Mouse (Mus musculus): Measurements from ENCODE around the gene Vti1a. TPM values are rescaled to one million over a fixed set of nuclear protein-coding genes. Genes with fewer than 3 reads are reported as not detected.

The Vti1a gene
- total RNA-seq, 1 experiment from 2014 or later: 31.8 TPM

DNA sequence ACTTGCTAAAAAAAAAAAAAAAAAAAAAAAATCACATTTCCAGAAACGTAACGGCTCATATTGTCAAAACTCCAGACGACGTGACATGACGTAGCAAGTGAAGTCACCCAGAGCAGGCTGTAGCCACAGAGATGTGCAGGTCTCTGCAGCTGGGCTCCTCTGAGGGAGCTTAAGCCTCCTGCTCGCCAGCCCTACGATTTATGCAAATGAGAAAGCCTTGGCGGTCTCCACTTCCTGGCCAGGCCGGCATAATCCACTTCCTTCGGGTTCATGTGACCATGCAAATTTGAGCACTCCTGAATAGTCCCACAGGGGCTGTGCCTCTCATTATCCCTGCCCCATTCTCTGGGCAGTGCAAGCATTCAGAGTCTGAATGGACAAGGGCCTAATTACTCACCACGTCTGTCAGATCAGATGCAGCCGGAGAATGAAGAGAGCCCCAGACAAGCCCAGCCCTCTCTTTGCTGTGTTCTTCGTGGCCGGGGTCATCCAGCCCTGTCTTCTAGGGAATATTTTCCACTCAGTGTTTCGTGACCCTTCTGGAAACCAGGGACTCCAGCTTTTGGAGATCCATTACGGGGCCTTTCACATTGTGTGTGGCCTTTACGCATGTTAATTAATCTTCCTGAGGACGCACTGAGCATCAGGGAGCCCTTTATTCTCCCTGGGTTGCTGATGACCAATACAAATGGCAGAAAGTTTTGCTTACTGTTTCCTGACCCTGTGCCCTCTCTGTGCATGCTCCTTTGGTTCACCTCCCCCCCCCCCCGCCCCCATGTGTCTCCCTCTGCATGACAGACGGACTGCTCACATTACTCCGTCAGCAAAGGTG, 240.3 kb downstream of the Vti1a start:
- peak; percentile 93 to 97 for ATAC-seq (replicated peaks in 1 of 2; ENCODE audit: insufficient read depth in 1 of 2, low FRiP score in 2 of 2, low TSS enrichment in 1 of 2, low read depth in 1 of 2, poor library complexity in 2 of 2, severe bottlenecking in 2 of 2)

DNA sequence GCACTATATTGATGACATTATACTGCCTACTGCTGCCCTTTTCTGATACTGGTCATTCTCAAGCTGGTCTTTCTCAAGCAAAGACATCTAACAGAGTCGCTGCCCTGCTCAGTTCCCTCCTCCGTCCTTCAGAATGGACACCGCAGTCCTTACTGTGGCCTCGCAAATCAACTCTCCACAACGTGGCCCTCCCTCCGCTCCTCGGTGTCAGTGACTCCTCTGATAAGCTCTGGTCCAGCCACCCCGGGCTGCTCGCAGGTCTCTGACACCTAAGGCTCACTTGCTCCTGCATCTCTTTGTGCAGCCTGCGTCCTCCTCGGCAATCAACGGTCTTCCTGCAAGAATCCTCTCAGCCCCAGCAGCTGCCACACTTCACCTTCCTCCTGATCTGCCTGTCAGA, 243.2 kb downstream of the Vti1a start:
- ATAC-seq (replicated peaks in 1 of 2; ENCODE audit: insufficient read depth in 1 of 2, low FRiP score in 2 of 2, low TSS enrichment in 1 of 2, low read depth in 1 of 2, poor library complexity in 2 of 2, severe bottlenecking in 2 of 2): no peak

DNA sequence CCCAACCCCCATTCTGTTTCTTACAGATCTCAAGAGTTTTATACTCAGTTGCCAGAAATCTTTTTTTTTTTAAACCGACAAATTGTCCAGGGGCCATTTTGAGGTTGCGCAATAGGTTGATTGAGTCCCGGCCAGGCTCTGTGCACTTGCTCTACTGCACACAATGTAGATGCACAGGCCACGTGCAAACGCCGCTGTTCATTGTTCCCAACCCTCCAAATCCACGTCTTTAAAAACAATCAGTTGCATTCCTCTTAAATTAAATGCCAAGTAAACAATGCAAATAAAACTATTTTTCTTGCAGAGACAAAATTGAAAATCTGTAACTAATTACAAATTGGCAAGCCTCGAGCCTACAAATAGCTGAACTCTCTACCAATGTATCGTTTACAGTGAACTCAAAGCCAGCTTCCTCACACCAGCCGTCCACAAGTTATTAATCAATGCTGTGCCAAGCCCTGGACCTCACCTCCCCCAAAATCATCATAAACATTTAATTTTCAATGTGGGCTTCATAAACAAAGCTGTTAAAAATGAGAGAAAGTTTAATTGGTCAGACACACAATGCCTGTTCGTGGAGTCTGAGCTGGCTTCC, 244.1 kb downstream of the Vti1a start:
- ATAC-seq (replicated peaks in 1 of 2; ENCODE audit: insufficient read depth in 1 of 2, low FRiP score in 2 of 2, low TSS enrichment in 1 of 2, low read depth in 1 of 2, poor library complexity in 2 of 2, severe bottlenecking in 2 of 2): no peak

DNA sequence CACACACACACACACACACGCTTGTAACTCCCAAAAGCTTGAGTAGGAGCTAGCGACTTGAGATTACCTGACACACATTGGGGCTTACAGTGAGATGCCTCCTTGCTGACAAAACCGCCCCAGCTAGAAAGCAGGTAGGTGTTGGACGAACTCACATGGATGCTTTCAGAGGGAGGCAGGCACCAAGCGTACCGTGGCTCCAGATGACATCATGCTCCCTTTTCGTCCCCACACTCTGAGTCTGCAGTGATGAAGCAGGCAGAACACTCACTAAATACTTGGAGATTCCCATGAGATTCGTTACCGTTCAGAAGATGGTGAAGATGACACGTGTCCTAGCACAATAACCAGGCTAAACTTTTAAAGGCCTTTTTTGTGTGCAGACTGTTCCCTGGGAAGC, 245.4 kb downstream of the Vti1a start:
- no peak for ATAC-seq (replicated peaks in 1 of 2; ENCODE audit: insufficient read depth in 1 of 2, low FRiP score in 2 of 2, low TSS enrichment in 1 of 2, low read depth in 1 of 2, poor library complexity in 2 of 2, severe bottlenecking in 2 of 2)

DNA sequence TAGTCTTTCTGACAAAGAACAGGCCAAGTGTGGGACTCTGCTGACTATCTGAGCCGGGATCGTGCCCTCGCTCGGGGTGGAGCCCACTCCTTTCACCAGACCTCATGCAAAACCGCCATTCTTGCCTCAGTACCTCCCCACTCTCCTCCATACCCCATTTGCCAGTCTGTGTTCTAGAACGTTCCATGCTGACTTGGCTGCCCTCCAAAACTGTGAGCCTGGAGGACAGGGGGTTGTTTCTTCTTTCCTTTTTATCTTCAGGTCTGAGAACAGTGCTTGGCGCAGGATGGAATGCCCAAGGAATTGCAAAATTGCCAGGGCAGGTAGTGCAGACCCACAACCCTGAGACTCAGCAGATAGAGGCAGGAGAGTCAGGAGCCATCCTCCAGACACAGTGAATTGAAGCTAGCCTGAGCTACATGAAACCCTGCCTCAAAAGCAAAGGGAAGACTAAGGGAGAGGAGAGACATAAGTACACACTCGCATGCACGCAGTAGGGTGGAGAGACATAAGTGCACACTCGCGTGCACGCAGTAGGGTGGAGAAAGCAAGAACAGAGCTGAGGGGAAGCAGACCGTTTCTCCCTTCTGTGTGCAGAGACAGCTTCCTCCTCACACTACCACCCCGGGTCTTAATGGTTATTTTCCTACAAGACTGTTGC, 246.5 kb downstream of the Vti1a start:
- no peak for ATAC-seq (replicated peaks in 1 of 2; ENCODE audit: insufficient read depth in 1 of 2, low FRiP score in 2 of 2, low TSS enrichment in 1 of 2, low read depth in 1 of 2, poor library complexity in 2 of 2, severe bottlenecking in 2 of 2)

DNA sequence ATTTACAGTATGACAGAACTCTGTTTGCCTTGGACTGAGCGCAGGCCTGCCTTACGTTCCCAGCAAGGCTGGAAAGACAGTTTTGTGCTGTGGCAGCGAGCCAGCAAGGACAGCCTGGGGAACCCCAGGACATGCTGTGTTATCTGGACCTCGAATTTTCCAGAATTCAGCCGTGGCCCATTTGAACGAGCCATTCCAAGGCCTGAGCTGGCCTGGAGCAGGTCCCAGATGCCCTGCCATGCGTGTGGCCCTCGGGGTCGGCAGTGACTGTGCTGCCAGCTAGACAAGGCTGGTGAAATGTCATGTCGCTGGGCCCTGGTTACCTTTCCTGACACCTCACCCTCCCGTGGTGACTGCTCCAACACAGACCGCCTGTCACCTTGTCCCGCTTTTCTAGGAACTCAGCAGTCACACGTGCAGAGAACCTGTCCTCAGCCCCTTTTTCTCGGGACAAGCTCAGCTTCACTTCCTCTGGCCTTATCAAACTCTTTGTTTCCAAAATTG, 247.1 kb downstream of the Vti1a start:
- no peak for ATAC-seq (replicated peaks in 1 of 2; ENCODE audit: insufficient read depth in 1 of 2, low FRiP score in 2 of 2, low TSS enrichment in 1 of 2, low read depth in 1 of 2, poor library complexity in 2 of 2, severe bottlenecking in 2 of 2)

DNA sequence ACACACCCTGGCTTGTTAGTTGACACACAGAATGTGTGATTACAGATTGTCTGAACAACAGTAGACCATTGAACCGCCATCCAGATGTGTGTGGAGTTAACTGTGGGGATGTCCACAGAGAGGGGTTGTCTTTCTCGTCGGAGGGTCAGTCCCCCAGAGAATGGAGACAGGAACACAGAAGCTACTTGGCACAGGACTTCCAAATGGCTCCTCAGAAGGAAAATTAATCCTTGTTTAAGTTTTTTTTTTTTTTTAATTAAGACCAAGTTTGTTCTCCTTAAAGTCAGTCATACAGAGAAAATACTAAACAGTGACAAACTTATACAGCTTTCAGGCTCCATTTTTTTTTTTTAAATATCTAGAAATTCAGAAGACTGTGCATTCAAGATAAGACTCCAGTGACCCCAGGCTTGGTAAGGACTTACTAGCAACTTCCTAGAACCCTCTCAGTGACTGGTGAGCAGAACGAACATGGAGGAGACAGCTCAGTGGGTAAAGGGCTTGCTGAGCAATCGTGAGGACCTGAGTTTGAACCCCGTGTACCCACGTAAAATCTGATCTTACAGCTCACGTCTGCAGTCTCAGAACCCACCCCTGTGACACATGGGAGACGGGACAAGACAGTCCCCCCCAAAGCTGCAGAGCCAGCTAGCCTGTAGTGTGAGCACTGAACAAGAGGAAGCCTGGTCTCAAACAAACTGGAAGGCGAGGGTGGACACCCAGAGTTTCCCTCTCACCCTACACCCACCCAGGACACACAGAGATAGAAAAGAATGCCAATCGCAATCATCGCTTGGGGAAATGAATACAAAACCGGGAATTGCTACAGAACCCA, 248.2 kb downstream of the Vti1a start:
- ATAC-seq (replicated peaks in 1 of 2; ENCODE audit: insufficient read depth in 1 of 2, low FRiP score in 2 of 2, low TSS enrichment in 1 of 2, low read depth in 1 of 2, poor library complexity in 2 of 2, severe bottlenecking in 2 of 2): no peak

DNA sequence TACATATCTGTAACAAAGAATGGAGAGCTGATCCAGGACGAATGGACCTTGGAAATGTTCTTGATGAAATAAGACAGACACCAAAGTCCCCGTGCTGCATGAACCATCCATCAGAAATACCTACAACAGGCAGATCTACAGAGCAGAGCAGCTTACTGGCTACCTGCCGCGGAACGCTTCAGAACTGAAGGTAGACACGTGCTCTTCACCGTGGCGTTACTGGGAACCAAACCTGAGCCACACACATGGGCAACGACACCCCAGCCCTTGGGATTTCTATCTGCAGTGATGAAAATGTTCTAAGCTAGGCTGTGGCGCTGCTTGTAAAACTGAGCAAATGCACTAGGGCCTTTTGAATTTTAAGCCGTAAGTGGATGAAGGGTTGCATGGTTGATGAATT, 249.0 kb downstream of the Vti1a start:
- no peak for ATAC-seq (replicated peaks in 1 of 2; ENCODE audit: insufficient read depth in 1 of 2, low FRiP score in 2 of 2, low TSS enrichment in 1 of 2, low read depth in 1 of 2, poor library complexity in 2 of 2, severe bottlenecking in 2 of 2)

DNA sequence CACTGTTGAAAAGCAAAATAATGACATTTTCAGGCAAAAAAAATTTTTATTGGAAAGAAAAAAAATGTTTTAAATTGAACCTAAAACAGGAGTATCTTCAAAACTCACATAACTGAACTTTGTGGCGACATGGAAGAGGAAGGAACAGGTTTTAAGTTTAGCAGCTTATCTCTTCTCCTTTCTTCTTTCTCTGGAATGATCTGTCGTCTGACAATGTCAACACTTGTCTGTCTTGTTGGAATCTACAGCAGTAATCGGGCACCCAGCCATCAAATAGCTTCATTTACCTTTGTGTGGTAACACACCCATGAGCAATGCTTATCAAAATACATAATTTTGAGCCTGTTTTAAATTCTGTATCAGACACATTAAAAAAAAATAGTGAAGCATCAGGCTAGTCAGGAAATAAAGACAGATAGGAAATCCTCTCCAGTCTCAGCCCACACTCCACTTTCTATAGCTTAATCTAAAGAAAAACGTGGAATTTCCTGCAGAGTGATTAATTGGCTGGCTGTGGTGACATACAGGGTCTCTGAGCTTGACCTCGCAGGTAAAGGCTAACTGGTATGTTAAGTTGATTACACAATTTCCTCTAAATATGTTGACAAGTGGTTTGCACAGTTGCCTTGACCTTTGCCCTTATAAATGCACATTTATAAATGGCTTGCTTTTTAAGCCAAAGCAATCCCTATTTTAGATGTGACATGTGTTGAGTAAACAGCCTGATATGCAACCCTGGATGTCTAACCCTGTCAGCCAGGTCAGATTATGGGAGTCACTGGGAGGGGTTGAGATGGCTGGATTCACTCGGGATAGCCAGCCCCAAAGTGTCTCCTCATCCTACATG, 249.7 kb downstream of the Vti1a start:
- no peak for ATAC-seq (replicated peaks in 1 of 2; ENCODE audit: insufficient read depth in 1 of 2, low FRiP score in 2 of 2, low TSS enrichment in 1 of 2, low read depth in 1 of 2, poor library complexity in 2 of 2, severe bottlenecking in 2 of 2)

DNA sequence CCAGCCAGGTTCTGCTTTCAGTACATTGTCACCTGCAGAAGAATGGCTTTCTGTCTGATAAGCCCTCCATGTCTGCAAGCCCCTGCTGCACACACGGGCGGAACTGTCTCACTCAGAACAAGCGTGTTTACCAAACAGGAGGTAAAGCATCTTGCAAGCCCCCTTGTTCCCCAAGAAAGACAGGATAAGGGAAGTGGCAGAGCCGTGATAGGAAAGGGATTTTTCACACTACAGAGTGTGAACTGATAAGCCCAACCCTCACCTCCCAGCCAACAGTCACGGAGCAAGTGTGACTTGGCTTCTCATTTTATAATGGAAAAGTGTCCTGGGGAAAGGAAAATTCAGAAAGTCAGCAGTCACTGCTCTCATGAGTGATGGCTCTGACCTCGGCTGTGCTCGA, 253.0 kb downstream of the Vti1a start:
- ATAC-seq (replicated peaks in 1 of 2; ENCODE audit: insufficient read depth in 1 of 2, low FRiP score in 2 of 2, low TSS enrichment in 1 of 2, low read depth in 1 of 2, poor library complexity in 2 of 2, severe bottlenecking in 2 of 2): no peak

DNA sequence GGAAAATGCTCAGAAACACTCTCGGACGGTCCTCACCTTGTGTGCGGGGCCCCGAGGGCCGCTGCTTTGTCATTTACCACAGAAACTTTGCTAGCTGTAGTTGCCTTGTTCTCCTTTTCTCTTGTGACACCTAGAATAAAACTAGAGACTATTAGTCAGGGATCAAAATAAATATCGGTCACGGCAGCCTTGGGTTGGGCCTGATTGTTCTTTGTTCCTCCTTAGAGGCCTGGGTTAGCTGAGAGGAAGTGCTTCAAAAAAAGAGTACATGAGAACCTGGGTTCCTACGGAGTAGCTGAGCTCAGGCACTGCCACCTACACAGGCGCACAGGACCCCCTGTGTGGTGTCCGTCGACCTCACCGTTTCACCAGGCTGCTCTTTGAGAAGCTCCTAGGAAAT, 253.8 kb downstream of the Vti1a start:
- ATAC-seq (replicated peaks in 1 of 2; ENCODE audit: insufficient read depth in 1 of 2, low FRiP score in 2 of 2, low TSS enrichment in 1 of 2, low read depth in 1 of 2, poor library complexity in 2 of 2, severe bottlenecking in 2 of 2): peak; percentile 61 to 75

DNA sequence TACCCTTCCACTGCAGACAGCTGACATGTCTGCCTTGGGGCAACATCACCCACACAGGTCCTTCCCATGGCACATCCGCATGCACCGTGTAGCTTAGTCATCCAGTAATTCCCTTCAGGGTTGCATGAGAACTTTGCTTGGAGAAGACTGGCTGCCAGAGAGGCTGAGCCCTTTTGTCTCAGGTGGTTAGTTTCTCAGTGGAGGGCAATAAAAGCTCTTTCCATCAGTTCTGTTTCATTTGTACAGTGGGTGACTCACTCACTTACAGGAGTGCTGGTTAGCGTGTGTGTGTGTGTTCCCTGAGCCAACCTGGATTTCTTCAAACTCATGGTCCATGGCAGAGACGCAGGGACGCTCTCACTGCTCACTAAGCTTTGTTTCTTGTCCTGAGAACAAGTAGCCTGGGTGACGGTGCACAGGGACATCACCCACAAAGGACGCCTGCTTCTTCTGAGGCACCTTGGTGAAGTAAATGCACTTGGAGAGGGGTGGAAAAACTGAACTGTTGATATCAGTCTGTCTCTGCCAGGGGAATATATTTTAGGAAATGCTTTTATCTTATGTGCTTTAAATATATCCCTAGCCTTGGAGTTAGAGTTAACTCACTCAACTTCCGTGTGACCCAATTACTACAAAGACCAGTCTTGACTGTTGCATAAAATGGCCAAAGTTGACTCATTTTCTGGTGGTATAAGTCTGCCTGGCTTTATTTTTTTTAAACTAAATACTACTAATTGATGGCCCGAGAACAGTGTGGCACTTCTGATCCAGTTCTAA, 254.6 kb downstream of the Vti1a start:
- ATAC-seq (replicated peaks in 1 of 2; ENCODE audit: insufficient read depth in 1 of 2, low FRiP score in 2 of 2, low TSS enrichment in 1 of 2, low read depth in 1 of 2, poor library complexity in 2 of 2, severe bottlenecking in 2 of 2): no peak

DNA sequence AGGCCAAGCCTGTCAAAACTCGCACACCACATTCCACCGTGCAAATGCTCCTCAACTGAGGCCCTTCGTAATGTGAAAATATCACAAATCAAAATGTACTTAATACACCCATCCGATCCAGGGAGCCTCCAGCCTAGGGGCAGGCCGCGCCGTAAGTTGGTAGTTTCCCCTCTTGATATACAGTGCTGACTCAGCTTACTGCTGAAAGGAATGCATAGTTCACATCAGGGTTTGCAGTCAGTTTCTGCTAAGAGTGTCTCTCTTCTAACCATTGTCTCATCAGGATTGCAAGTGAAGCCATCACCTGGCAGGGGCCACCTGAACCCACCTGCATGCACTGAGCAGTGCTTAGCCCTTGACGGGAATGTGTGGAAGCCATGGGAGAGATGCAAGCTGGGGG, 255.4 kb downstream of the Vti1a start:
- ATAC-seq (replicated peaks in 1 of 2; ENCODE audit: insufficient read depth in 1 of 2, low FRiP score in 2 of 2, low TSS enrichment in 1 of 2, low read depth in 1 of 2, poor library complexity in 2 of 2, severe bottlenecking in 2 of 2): no peak

DNA sequence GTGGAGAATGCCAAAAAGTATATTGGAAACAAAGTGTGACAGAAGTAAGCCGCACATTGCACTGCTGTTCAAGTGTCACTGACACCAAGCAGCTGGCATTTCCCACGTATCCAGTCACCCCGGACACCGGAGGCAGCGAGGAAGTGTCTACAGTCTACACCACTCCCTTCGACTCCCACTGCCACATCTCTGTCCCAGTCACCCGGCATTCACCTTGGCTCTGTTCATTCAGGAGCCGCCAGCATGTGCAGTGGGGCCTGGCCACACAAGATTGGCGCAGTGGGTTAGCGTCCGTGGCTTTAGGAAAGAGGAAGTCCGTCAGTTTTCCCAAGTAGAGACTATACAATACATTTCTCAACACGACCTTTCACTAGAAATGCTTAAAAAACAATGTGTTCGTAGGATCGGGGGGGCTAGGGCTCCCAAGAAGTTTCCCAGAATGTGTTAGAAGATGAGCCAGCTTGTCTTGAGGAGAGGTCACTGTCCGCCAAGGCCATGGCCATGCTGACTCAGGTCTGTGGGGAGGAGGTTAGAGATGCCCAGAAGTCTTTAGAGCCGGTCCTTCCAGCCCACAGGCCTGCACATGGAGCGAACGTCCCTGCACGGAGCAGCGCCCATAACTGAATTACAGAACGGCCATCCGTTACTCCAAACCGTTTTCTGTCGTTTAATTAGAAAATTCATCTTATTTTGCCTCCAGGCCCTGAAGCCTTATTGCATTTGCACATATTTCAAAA, 261.4 kb downstream of the Vti1a start:
- ATAC-seq (replicated peaks in 1 of 2; ENCODE audit: insufficient read depth in 1 of 2, low FRiP score in 2 of 2, low TSS enrichment in 1 of 2, low read depth in 1 of 2, poor library complexity in 2 of 2, severe bottlenecking in 2 of 2): peak; percentile 51 to 53
